Mouse (Mus musculus) bone marrow, adult 2 months (tissue): ENCODE measurements at regions not wholly inside any gene's neighbourhood (a gene's known extent, or its start where the extent isn't known, plus 50 kb on each side); places are given as distances from the start of the nearest gene placed in this dataset.

Source experiments
- CTCF ChIP-seq: fragments of 200-500 bp; IDR thresholded peaks from 2 replicates; pipeline ENCODE4 v1.5.1; 2011; ENCODE audit warnings: low read length, control low read depth; ENCODE audit not compliant: control insufficient read depth, insufficient read depth
- POLR2A ChIP-seq: fragments of 200-500 bp; IDR thresholded peaks from 2 replicates; pipeline ENCODE4 v1.6.1; 2011; ENCODE audit warnings: low read depth, mild to moderate bottlenecking, control low read depth, low read length, borderline replicate concordance; ENCODE audit not compliant: control insufficient read depth

GRCm38 (mm10) chr2:166274016-166274346, 118.5 kb upstream of the Sulf2 start:
- TF ChIP-seq POLR2A (no peak), CTCF (no peak)
